Mouse (Mus musculus) embryonic facial prominence, embryonic 15.5 days (tissue): ENCODE results near the gene Xcl1. TPM values are rescaled to one million over a fixed set of nuclear protein-coding genes. Genes with fewer than 3 reads are reported as not detected.
"Not testable (repeated sequence)": the region's sequence is repeated elsewhere in the genome, so short reads cannot be mapped to it uniquely, and the experiment has no call there.

Source experiments
- ATAC-seq: fragments of 200-750 bp; cut with Nextera tagmentation; 2 replicates; pipeline ENCODE4 v1.8.0; 2017; ENCODE audit warnings: low read depth, moderate TSS enrichment; ENCODE audit not compliant: insufficient number of reproducible peaks, low FRiP score, low TSS enrichment
- H3K27ac ChIP-seq: fragments of 300-500 bp; sonication (generic); replicated peaks from 2 replicates; pipeline ENCODE4 v1.5.1; 2015; ENCODE audit warnings: mild to moderate bottlenecking, inconsistent platforms
- H3K27me3 ChIP-seq: fragments of 300-500 bp; sonication (generic); 2 replicates; pipeline ENCODE4 v1.6.1; 2015; ENCODE audit warnings: inconsistent platforms
- H3K36me3 ChIP-seq: fragments of 300-500 bp; sonication (generic); 2 replicates; pipeline ENCODE4 v1.6.1; 2015; ENCODE audit warnings: mild to moderate bottlenecking, inconsistent platforms
- H3K4me1 ChIP-seq: fragments of 300-500 bp; sonication (generic); 2 replicates; pipeline ENCODE4 v1.6.1; 2015; ENCODE audit warnings: inconsistent platforms
- H3K4me2 ChIP-seq: fragments of 300-500 bp; sonication (generic); replicated peaks from 2 replicates; pipeline ENCODE4 v1.6.1; 2015; ENCODE audit warnings: mild to moderate bottlenecking, inconsistent platforms
- H3K4me3 ChIP-seq: fragments of 300-500 bp; sonication (generic); replicated peaks from 2 replicates; pipeline ENCODE4 v1.5.1; 2015; ENCODE audit warnings: mild to moderate bottlenecking, inconsistent platforms
- H3K9ac ChIP-seq: fragments of 300-500 bp; sonication (generic); 2 replicates; pipeline ENCODE4 v1.6.1; 2015; ENCODE audit warnings: inconsistent platforms
- H3K9me3 ChIP-seq: fragments of 300-500 bp; sonication (generic); replicated peaks from 2 replicates; pipeline ENCODE4 v1.6.1; 2016; ENCODE audit warnings: inconsistent platforms
- WGBS: fragments of 180-500 bp; shearing (Covaris S2); methylation state at CpG from one replicate; pipeline ENCODE4 v1.1.7; 2015; 5-methylcytosine and 5-hydroxymethylcytosine counted together
- polyA plus RNA-seq: library from polyadenylated mRNA; unstranded; fragments of >200 nt; fragmentation: Nextera tagmentation; extraction: Ambion mirVana; gene quantifications from 2 replicates; pipeline ENCODE4 v1.2.1, GENCODE M21; 2015

Gene Xcl1
- not detected in 2 replicates for polyA plus RNA-seq

DNA sequence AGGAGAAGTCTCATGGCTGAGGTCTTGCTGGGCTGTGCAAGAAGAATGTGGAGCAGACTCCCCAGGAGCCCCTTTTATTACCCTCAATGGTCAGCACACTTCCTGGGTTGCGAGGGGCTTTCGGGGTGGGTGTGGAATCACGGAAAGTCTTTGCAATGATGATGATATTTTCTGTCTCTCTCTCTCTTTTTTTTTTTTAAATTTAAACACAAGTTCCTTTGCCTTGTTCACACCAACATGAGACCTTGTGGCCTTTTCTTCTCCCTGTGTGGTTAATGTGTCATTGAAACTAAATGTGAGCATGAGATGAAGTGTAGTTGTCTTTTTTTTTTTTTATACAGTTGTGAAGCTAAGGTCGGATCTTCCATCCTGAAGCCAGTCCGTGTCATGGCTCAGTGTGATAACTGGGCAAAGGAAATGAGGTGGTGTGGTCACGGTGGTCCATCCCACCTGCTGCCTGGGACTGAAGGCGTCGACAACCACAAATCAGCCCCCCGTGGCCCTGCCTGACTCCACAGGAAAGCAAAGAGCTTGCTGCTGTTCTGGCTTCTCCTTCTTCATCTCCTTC, at the start of gene Xcl1:
TSS of gene Xcl1 (minus strand) at position 51 of the 568 bp plus-strand sequence.
- H3K27ac ChIP-seq: no peak within 1 kb of the TSS
- no peak within 1 kb of the TSS for H3K4me3 ChIP-seq
- H3K27me3 ChIP-seq: no peaks in the 10 kb centered on the region
- no peaks in the 10 kb centered on the region for H3K4me1 ChIP-seq
- no peaks in the 10 kb centered on the region for H3K36me3 ChIP-seq
- no peak within 1 kb of the TSS for H3K4me2 ChIP-seq
- ATAC-seq: no peak
- H3K9ac ChIP-seq: no peak within 1 kb of the TSS
- 82% methylated on average over 9 of the region's 9 CpGs for WGBS
- no peaks in the 10 kb centered on the region for H3K9me3 ChIP-seq

DNA sequence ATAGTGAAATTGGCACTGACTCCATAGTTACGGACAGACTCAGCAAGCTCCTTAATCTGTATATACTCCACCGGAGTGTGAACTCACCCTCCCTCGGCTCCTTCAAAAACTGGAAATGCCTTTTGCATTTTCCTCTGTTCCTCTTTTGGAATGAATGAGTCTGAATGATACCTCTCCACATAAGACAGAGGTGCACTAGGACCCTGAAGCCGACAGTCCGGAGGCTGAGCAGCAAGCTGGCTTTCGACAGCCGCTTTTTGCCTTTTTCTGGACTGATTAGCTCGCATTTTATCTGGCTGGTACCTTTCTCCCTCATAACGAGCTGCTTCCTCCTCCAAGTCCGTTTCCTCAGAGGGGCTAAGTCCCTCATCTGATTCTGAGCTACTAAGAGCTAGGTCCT, 49.4 kb upstream of the Xcl1 start:
- H3K4me2 ChIP-seq, H3K27ac ChIP-seq, H3K9ac ChIP-seq, H3K9me3 ChIP-seq, H3K36me3 ChIP-seq, H3K27me3 ChIP-seq, ATAC-seq, H3K4me3 ChIP-seq, H3K4me1 ChIP-seq: not testable (repeated sequence)
- 84% methylated on average over 10 of the region's 10 CpGs for WGBS

GRCm38 (mm10) chr1:164977351-164977750, 42.0 kb upstream of the Xcl1 start:
- Histone ChIP-seq H3K4me2 (no peak overlapping the region), H3K27me3 (no peaks in the 10 kb centered on the region), H3K9ac (no peak overlapping the region), H3K27ac (no peak overlapping the region), H3K4me1 (no peaks in the 10 kb centered on the region), H3K4me3 (no peak overlapping the region), H3K36me3 (no peaks in the 10 kb centered on the region), H3K9me3 (no peaks in the 10 kb centered on the region)
- ATAC-seq: no peak

- Histone ChIP-seq H3K27ac (no peak overlapping the region), H3K4me3 (no peak overlapping the region), H3K4me2 (no peak overlapping the region), H3K27me3 (no peaks in the 10 kb centered on the region), H3K36me3 (no peaks in the 10 kb centered on the region), H3K4me1 (no peaks in the 10 kb centered on the region), H3K9me3 (no peaks in the 10 kb centered on the region), H3K9ac (no peak overlapping the region)
- WGBS: 84% methylated on average over 7 of the region's 7 CpGs
- no peak for ATAC-seq
These were observed 40.4 kb upstream of the Xcl1 start for GRCm38 (mm10) chr1:164975729-164976128.

DNA sequence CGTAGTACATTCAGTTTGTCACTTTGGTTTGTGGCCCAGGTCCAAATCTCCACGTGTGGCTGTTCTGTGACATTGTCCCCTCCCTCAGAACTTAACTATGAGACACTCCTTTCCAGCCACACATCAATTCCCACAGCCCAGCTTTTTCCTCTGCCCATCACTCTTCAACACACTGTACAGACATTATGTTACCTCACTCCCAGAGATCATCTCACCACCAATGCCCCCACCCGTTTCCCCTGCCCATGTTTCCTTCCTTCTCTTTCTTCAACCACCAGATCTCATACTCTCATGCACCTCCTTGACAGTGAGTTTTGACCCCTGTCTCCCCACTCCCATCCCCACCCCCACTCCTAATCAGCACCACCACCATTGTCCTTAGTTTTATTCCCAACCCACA, 39.9 kb upstream of the Xcl1 start:
- Histone ChIP-seq H3K36me3 (no peaks in the 10 kb centered on the region), H3K27me3 (no peaks in the 10 kb centered on the region), H3K4me1 (no peaks in the 10 kb centered on the region), H3K4me2 (no peak overlapping the region), H3K9ac (no peak overlapping the region), H3K27ac (no peak overlapping the region), H3K9me3 (no peaks in the 10 kb centered on the region), H3K4me3 (no peak overlapping the region)
- WGBS: 80% methylated on average over 3 of the region's 3 CpGs
- no peak for ATAC-seq

GRCm38 (mm10) chr1:164973790-164974189, 38.5 kb upstream of the Xcl1 start:
- WGBS: 41% methylated on average over 3 of the region's 3 CpGs
- no peaks in the 10 kb centered on the region for H3K36me3 ChIP-seq
- no peak overlapping the region for H3K9ac ChIP-seq
- H3K4me3 ChIP-seq: no peak overlapping the region
- no peak for ATAC-seq
- H3K27ac ChIP-seq: no peak overlapping the region
- no peaks in the 10 kb centered on the region for H3K27me3 ChIP-seq
- H3K4me1 ChIP-seq: no peaks in the 10 kb centered on the region
- H3K4me2 ChIP-seq: no peak overlapping the region
- H3K9me3 ChIP-seq: no peaks in the 10 kb centered on the region

DNA sequence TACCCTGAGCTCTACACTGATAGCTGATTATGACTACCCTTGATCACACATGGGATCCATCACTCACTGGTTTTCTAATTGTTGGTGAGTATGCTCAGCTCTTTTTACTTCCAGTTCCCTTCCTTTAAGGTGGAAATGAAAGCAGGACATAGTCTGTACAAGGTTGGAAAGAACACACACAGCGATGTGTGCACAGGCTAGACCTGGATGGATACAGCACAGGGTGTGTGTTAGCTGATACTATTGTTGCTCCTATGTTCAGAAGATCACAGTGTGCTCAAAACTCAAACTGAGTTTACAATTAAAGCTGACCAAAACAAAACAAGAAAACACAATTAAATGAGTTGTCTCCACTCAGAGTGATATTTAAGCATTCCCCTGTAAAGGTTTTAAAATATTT, 38.0 kb upstream of the Xcl1 start:
- no peak overlapping the region for H3K4me3 ChIP-seq
- H3K36me3 ChIP-seq: no peaks in the 10 kb centered on the region
- H3K27me3 ChIP-seq: no peaks in the 10 kb centered on the region
- 88% methylated on average over 1 of the region's 1 CpGs for WGBS
- H3K27ac ChIP-seq: no peak overlapping the region
- H3K4me2 ChIP-seq: no peak overlapping the region
- H3K9me3 ChIP-seq: no peaks in the 10 kb centered on the region
- H3K9ac ChIP-seq: no peak overlapping the region
- no peak for ATAC-seq
- no peaks in the 10 kb centered on the region for H3K4me1 ChIP-seq

DNA sequence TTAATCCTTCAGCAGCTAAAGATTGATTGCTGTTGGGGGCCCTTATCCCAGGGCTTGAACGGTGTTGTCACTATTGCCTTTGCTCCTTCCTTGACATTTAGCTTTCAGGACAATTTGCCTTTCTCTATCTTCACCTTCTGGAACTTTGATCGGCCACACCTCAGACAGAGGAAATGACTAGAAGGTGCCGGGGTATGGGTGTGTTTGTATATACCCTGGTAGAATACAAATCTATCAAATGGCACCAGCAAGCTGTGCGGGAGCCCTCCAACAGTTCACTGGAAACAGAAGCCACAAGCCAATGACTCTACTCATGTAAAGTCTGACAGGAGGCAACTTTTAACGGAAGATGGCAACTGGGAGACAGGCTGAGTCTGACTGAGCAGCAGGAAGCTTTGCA, 37.4 kb upstream of the Xcl1 start:
- H3K4me2 ChIP-seq: no peak overlapping the region
- no peaks in the 10 kb centered on the region for H3K27me3 ChIP-seq
- no peaks in the 10 kb centered on the region for H3K9me3 ChIP-seq
- H3K4me3 ChIP-seq: no peak overlapping the region
- ATAC-seq: no peak
- no peak overlapping the region for H3K27ac ChIP-seq
- no peaks in the 10 kb centered on the region for H3K4me1 ChIP-seq
- H3K9ac ChIP-seq: no peak overlapping the region
- H3K36me3 ChIP-seq: no peaks in the 10 kb centered on the region
- WGBS: 87% methylated on average over 5 of the region's 5 CpGs

DNA sequence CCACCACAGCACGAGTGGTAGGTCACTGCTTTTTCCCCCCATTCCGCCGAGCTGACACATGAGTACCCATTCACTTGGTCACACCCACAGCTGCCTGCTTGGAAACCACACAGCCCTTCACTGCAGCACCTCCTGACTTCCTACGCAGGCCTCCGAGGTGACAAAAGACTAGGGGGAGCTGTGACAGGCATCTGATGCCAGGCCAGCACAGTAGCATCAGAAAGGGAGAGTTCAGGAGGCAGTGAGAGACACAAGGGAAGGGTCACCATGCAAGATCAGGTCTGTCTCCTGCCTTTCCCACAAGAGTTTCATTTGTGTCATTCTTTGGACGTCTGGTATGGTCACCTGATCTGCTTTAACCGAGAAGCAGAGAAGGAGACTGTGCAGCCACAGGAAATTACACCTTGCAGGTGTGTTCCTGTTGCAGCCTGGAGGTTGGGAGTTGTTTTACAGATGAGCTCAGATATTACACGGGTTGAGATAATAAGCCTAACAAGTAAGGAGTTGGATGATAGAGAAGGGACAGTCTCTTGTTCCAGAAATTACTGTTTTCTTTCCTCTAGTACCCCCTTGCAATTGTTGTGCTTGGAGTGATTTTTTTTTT, 30.9 kb upstream of the Xcl1 start:
- Histone ChIP-seq H3K36me3 (no peaks in the 10 kb centered on the region), H3K4me3 (no peak overlapping the region), H3K9ac (no peak overlapping the region), H3K27ac (no peak overlapping the region), H3K9me3 (no peaks in the 10 kb centered on the region), H3K27me3 (no peaks in the 10 kb centered on the region), H3K4me2 (no peak overlapping the region), H3K4me1 (no peaks in the 10 kb centered on the region)
- ATAC-seq: no peak
- WGBS: 39% methylated on average over 8 of the region's 8 CpGs

DNA sequence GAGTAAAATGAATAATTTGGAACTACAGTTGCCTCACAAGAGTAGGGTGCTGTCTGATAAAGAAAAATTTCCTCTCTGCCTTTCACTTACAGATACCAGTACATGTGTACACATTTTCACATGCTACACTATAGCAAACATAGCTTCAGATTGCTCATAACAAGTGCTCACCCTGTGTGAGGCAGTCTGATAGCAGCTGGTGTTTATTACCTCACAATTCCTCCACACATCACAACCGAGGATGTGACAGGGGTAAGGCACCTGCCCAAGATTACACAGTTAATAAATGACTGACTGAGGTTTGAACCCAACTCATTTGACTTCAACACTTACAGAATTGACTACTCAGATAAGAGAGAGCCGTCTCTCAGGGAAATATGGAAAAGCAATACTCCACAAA, 25.3 kb upstream of the Xcl1 start:
- no peaks in the 10 kb centered on the region for H3K4me1 ChIP-seq
- no peak overlapping the region for H3K4me3 ChIP-seq
- no peak overlapping the region for H3K27ac ChIP-seq
- 48% methylated on average over 2 of the region's 2 CpGs for WGBS
- H3K36me3 ChIP-seq: no peaks in the 10 kb centered on the region
- no peak for ATAC-seq
- H3K9ac ChIP-seq: no peak overlapping the region
- H3K9me3 ChIP-seq: no peaks in the 10 kb centered on the region
- H3K27me3 ChIP-seq: no peaks in the 10 kb centered on the region
- no peak overlapping the region for H3K4me2 ChIP-seq

DNA sequence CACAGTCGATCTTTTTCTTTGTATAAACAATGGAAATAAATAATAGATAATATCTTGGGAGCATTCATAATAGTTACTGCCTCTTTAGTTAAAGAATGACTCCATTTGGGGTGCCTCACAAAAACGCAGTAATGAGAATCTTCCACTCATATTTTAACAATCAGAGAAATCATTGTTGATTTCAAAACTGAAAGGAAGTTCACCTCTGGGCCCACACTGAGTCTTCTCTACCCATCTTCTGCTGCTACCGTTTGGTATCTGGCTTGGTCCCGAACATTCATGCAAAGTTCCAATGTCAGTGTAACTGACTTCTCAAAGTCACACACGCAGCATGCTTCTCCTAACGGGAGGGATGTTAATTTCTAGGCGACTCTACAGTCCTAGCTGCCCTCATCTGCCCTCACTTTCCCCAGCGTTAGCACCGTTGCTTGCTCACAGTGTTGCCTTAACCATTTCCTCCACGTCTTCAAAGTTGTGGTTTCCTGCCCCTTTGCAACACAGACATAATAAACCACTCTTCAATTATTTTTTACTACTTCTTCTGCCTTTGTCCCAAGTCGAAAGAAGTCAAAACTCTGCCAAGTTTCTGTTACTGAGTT, 24.6 kb upstream of the Xcl1 start:
- Histone ChIP-seq H3K27ac (no peak overlapping the region), H3K36me3 (no peaks in the 10 kb centered on the region), H3K4me3 (no peak overlapping the region), H3K27me3 (no peaks in the 10 kb centered on the region), H3K4me2 (no peak overlapping the region), H3K9me3 (no peaks in the 10 kb centered on the region), H3K4me1 (no peaks in the 10 kb centered on the region), H3K9ac (no peak overlapping the region)
- ATAC-seq: no peak
- WGBS: 60% methylated on average over 11 of the region's 11 CpGs

DNA sequence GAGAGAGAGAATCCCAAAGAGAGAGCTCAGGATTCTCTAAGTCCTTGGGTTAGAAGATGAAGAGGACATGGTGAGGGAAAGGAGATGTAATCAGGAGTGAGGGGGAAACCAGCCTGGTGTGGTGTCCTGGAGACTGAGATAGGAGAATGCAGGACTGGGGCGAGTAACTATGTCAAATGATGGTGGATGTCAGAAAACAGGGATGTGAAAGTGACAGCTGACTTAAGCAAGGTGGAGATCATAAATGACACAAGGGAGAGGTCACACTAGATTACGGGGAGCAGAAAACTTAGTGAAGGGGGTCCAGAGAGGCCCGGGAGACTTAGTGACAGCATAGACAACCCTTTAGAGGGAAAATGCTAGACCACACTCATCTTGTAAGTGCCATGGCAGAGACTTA, 23.8 kb upstream of the Xcl1 start:
- no peak for ATAC-seq
- no peak overlapping the region for H3K9ac ChIP-seq
- WGBS: 88% methylated on average over 3 of the region's 3 CpGs
- no peaks in the 10 kb centered on the region for H3K9me3 ChIP-seq
- no peak overlapping the region for H3K4me2 ChIP-seq
- no peaks in the 10 kb centered on the region for H3K4me1 ChIP-seq
- no peaks in the 10 kb centered on the region for H3K27me3 ChIP-seq
- H3K36me3 ChIP-seq: no peaks in the 10 kb centered on the region
- no peak overlapping the region for H3K27ac ChIP-seq
- H3K4me3 ChIP-seq: no peak overlapping the region
